Mouse (Mus musculus) spleen, adult 12 weeks (tissue): ENCODE results near the gene Afap1l2.

Experiments used
- DNase-seq: peaks from one replicate; pipeline ENCODE4 v3.0.0; 2022; ENCODE audit warnings: low spot score

The Afap1l2 gene

GRCm38 (mm10) chr19:56976515-56976914 is 31.5 kb downstream of the Afap1l2 start:
- no peak for DNase-seq

GRCm38 (mm10) chr19:56975502-56975901 is 32.5 kb downstream of the Afap1l2 start:
- DNase-seq = no peak

GRCm38 (mm10) chr19:56974159-56974558 is 33.9 kb downstream of the Afap1l2 start:
- DNase-seq = no peak

DNA sequence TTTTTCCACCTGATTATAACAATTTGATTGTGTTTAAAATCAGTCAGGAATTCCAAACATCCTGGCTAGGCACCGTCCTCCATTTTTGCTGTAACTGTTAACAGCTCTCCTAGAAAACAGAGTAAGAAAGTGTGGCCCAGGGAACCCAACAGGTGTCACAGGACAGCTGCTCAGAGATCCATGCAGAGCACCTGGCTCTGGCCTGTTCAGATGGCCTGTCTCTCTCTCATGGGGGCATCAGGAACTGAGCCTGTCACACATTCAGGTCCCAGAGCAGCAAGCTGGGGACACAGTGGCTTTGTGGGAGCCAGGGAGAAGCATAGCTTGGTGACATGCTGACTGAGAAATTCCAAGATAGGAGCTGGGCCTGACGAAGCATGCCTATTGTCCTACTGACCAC is 35.3 kb downstream of the Afap1l2 start:
- DNase-seq = no peak

DNA sequence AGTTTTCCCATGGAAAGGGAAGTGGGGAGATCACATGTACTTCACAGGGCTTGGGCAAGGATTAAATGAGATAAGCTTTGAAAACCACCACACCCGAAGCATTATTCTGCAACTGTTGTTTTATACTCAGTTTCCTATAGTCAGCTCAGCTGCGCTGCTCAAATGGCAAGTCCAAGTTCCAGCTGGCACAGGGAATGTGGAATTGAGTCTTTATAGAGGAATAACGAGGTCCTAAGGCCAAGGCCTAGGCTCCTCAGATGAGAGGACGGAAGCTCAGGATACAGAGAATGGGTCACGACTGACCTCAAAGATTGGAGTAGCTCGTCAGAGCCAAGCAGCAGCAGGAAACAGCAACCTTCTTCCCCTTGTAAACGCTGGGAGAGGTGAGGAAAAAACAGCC is 36.7 kb downstream of the Afap1l2 start:
- no peak for DNase-seq

DNA sequence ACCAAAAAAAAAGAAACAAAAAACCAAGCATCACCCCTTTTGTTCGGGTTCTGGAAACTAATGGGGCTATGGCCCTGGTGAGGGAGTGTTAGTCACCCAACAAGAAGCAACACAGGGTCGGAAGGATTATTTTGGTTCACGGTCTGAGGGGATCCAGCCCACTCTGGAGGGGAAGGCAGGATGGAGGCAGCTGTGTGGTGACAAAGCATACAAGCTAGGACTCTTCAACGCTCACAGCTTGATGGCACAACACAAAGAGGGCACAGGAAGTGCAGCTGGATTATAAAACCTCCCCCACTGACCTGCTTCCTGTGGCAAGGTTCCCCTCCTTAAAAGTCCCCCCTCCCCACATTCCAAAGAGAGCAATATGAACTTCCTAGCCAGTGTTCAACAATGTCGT is 44.2 kb downstream of the Afap1l2 start:
- no peak for DNase-seq

GRCm38 (mm10) chr19:56959601-56960000 is 48.4 kb downstream of the Afap1l2 start:
- no peak for DNase-seq

DNA sequence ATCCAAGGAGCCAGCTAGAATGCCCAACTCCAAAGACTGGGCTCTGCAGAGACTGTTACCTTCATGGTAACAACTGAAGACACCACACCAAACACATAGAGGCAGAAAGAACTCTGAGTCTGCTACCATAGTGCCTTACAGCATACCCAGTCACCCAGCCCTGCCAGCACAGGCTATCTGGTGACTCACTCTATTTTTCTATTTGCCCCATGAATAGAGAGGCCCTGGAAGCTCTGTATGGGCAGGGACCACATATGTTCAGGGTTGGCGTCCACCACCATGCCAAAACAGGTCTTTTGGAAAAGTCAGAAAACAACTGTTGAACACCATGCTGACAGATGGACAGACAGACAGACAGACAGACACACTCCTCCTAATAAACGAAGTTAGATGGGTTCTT is 49.0 kb downstream of the Afap1l2 start:
- no peak for DNase-seq

- DNase-seq = no peak
Observed at GRCm38 (mm10) chr19:56958582-56959021, 49.4 kb downstream of the Afap1l2 start.

DNA sequence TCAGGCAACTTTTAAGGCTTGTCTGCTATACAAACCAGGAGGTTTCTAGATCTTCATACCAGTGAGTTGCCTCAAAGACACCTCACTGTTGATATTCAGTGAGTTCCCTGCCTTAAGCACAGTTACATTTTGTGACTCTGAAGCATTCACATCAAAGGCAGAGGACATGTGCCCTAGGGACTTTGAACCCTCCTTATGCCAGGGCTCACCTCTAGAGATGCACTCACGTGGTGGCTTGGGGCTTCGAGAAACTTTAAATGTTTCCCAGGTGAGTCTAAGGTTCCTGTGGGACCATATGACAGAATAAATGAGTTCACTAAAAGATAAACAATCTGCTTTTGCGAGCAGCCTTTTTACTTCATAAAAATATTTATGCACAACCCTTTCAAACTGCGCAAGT is 50.0 kb downstream of the Afap1l2 start:
- DNase-seq = no peak

DNA sequence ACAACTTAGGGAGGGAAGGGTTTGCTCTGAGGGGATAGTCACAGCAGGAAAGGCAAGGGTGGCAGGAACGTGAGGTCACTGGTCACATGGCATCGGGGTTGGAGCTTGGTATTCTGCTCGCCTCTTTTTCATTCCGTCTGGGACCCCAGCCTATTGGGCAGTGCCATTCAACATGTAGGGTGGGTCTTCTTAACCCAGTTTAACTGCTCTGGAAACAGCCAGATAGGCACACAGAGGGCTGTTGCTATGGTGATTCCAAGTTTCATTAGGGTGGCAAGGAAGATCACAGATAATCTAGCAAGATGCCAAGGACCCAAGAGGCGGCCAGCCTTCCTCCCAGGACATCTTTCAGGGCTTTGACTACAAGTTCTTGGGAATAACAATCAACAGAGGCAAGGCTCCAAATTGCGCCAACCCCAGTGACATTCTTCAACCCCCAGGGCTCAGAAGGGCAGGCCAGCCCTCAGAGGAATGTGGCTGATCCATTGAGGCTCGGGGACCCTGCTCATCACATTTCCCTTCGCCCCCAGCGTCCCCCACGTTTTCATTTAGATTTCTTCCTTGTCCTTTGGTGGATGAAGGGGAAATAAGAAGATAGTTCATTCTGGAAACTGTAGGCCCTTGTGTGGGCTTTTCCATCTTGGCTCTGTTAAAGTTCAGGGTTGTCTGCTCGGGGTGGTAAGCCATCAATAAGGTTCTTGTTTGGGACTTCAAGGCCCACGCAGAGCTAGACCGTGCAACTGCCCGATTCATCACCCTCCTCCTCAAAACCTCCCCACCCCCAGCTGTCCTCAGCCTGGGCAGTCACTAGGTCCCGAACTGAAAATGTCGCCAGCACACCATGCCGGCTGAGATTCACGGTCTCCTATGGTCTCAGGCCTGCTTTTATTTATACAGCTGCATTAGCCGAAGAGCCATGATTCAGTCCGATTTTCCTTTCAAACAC is 52.2 kb downstream of the Afap1l2 start:
- DNase-seq = no peak

- DNase-seq = no peak
Observed at GRCm38 (mm10) chr19:56954857-56955256, 53.2 kb downstream of the Afap1l2 start.

- DNase-seq = no peak
Observed at GRCm38 (mm10) chr19:56953856-56954255, 54.2 kb downstream of the Afap1l2 start.

DNA sequence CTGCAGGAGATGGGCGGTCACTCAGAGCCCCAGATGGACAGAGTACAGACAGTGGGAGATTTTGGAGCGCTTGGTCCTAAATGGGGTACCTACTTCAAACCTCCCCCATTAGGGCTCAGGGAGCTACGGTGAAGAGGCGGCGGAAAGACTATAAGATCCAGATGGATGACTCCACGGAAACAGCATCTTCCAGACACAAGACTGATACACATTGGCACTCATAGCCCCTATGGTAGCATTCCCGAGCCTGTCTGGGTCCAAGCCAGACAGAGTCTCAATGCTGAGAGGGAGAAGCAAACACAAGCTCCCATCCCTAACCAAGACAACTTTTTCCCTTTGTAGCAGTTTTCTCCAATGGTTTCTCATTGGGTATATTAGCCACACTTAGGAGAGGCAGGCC is 57.2 kb downstream of the Afap1l2 start:
- no peak for DNase-seq

GRCm38 (mm10) chr19:56949868-56950267 is 58.2 kb downstream of the Afap1l2 start:
- no peak for DNase-seq

DNA sequence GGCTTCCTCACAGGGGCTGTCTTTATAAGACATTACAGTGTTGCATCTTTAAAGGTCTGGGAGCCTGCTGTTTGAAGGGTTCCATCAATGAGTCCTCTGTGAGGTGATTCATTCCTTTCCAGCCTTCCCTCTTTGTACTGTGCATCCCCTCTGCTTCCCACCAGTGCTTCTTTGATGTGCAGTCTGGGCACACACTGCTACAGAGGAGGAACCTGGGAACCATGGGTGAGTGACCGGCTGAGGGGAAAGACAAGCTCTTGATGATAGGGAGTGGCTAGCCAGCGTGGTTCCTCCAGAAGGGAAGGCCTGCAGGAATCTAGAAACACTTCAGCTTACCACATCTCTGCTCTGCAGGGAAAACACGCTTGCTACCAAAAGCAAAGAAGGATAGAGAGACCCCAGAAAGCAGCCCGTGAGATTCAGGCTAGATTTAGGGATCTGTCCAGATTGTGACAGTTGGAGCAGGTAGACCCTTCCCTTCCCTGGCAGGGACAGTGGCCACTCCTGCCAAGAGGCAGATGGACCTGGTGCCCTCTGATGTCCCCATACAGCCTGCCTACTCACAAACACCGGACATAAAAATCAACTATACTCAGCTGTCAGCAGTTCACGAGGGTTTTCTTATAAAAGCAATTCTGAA is 59.9 kb downstream of the Afap1l2 start:
- DNase-seq = no peak

- DNase-seq = no peak
Observed at GRCm38 (mm10) chr19:56946727-56947126, 61.3 kb downstream of the Afap1l2 start.

DNA sequence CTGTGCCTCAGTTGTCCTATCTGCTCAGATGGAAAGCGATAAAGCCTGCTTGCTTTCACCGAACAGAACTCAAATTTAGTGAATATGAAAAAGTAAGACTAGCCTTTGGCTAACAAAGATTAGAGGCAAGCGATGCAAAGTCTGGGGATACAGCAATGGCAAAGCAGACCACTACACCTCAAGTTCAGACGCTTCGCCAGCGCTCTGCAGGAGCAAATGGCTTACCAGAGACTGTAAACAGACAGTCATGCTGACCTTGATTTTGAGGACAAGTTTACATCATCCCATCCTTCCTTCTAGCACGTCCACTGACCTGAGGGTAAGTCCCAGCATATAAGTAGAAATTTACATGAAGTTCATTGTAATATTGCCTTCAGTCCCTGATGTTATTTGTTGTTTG is 61.8 kb downstream of the Afap1l2 start:
- no peak for DNase-seq

GRCm38 (mm10) chr19:56945621-56946020 is 62.4 kb downstream of the Afap1l2 start:
- no peak for DNase-seq

GRCm38 (mm10) chr19:56944826-56945225 is 63.2 kb downstream of the Afap1l2 start:
- DNase-seq = no peak

- DNase-seq = no peak
Observed at GRCm38 (mm10) chr19:56944211-56944610, 63.8 kb downstream of the Afap1l2 start.

- no peak for DNase-seq
Observed at GRCm38 (mm10) chr19:56942216-56942615, 65.8 kb downstream of the Afap1l2 start.

DNA sequence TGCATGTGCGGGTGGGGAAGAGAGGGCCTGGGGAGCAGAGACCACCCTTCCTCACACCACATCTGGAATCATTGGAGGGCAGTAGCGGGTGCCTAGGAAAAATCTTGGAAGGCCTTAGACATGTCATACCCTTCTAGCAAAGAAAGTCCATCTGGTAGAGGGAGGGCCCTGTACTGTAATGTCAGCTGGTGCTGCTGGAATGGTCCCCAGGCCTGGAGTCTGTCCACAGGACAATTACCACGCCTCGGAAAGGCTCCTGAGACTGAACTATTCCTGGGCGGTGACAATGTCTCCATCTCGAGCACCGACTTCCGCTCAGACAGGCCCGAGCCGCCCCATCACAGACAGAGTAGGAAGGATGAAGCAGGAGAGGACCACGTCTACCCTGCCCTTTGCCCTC is 67.5 kb downstream of the Afap1l2 start:
- DNase-seq = no peak
